Mouse (Mus musculus) cerebellum, adult 9-10 months (tissue): ENCODE measurements at regions not wholly inside any gene's neighbourhood (a gene's known extent, or its start where the extent isn't known, plus 50 kb on each side); places are given as distances from the start of the nearest gene placed in this dataset.

ENCODE experiments used
- DNase-seq: peaks from one replicate; pipeline ENCODE4 v3.0.0; 2022

DNA sequence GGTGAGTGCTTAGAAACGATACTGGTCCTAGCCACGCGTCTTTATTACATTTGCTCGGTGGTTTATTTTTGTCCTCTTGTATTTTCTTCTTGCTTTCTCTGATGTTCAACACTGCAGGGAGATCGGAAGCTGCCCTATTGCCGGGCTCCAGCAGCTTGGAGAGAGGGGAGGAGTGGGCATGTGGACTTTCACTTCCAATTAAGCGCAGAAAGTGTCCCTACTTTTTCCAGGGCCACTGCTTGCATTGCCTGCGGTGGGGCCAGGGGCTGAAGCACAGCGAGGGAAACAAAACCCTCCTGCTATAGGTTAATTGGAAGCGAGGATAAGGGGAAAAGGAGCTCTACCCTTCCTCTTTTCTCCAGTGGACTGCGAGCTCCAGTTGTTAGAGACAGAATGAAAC, 114.4 kb upstream of the Cdh6 start:
- DNase-seq, result no peak

DNA sequence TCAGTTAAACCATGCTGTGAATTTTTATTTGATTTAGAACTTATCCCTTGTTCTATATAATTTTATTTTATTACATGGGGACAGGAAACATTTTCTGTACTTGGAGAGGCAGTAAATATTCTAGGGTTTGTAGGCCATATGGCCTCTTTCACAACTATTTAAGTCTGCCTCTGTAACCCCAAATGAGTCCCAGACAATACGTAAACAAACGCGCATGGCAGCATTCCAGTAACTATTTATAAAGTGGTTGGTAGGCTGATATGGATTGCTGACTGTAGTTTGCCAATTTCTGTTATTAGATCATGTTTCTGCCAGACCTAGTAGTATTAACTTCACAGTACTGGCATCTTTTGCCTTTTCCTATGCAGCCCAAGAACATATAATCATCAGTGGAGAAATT, 111.9 kb upstream of the Cdh6 start:
- no peak for DNase-seq

DNA sequence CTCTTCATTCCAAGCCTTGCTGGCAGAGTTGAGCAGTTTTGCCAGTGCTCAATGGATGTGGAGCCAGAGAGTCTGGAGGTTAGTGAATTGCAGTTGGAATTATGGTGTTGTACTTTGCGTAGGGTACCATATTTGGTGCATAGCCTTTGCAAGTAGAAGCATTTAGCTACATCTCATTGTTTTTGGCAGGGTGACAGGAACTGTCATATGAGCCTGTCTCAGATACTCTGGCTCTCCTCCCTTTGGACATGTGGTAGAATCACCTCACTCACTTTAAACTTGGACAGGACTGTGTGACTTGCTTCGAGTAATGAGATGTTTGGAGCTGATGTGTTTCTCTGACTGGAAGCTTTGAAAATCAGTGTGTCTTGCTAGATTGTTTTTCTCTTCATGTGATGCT, 110.7 kb upstream of the Cdh6 start:
- no peak for DNase-seq

DNA sequence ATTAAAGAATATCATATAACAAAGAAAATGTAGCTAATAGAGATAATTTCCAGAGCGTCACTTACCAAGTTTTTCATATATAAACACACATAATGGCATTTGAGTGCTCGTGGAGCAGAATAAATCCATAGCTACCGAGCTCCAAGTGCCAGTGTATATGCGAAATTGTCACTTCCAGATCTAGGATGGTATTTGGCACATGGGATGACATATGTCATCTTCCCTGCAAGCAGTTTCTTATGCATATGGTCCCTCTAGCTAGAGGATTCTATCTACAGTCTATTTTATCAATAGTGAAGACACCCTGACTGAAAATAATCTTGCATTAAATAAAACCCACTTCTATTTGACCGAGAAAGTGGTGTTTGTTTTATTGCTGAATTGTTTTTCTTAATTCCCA, 109.6 kb upstream of the Cdh6 start:
- no peak for DNase-seq

DNA sequence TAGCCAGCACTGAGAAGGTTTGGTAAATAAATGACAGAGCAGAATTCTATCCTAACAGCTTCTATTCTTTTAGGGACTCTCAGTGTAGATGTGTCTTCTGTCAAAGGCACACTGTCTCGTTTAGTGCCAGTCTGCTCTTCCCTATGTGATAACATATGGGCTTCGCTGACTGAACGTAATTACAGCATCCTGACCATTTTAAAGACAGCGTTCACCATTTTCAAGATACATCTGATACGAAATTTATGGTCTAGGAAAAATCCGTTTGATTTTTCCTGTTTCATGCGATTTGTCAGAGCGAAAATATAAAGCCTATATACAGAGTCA, 103.4 kb upstream of the Cdh6 start:
- no peak for DNase-seq

DNA sequence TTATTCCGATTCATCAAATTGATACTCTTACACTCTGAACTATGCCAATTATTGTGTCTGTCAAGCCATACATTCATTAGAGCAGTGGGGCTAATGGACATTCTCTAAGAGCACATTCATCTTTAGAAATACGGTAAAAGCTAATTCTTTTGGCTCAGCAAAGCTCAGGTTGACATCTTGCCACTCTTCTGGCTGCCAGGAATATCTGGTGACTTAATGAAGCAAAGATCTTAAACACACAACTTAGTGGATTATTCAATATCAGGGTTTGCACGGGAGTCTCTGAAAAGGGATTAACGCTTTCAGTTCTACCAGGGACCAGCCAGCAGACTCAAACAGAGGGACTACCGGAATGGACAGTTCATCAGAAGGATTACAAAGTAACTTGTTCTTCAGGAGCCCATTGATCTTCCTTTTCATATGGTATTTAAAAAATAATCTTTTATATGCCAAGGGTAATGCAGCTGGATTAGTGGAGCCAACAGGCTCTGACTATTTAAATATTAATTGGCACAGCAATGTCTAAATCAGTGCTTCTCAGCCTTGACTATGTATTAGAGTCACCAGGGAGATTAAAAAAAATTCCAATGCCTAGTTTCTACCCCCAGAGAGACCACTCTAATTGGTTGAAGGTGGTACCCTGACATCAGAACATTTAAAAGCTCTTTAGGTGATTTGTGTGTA, 102.9 kb upstream of the Cdh6 start:
- DNase-seq, result no peak

DNA sequence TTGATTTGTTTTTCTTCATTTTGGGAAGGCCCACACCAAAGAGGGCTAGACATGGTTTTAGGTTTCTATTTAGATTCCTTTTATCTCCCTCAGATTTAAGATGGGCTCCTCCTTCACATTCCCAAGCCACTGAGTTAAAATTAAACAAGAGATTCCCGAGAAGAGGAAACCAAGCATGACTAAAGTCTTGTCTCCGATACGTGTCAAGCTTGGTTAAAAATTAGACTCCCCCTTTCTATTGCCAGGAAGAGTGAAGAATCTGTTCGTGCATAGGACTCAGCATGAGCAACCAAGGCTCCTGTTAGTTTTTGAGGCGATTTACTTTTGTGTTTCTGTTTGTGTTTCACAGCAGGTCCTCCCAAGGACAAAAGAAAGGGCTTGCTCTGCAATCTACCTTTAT, 101.9 kb upstream of the Cdh6 start:
- no peak for DNase-seq

DNA sequence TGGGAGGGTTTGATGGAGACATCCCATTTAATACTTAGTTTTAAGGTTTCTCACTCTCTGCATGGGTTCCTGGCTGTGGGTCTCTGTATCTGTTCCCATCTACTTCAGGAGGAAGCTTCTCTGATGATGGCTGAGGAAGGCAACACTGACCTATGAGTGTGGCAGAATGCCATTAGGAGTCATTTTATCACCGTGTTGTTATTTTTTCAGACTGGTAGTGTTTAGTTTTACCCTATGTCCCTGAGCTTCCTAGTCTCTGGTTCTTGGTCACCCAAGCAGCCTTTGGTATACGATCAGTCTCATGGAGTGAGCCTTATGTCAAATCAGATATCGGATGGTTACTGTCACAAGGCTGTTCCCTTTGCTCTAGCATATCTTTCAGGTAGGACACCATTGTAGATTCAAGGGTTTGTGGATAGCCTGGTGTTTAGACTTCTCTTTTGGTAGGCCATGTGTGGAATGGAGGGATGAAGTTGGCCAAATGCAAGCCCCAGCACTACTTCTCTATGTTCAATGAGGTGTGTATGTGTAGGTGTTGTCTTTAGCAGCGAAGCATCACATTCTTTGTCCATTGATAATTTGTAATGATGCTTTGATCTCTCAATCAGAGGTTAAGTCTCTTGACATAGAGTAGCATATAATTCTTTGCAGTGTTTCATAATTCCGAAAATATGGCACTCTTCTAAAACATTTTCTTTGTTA, 101.0 kb upstream of the Cdh6 start:
- no peak for DNase-seq

DNA sequence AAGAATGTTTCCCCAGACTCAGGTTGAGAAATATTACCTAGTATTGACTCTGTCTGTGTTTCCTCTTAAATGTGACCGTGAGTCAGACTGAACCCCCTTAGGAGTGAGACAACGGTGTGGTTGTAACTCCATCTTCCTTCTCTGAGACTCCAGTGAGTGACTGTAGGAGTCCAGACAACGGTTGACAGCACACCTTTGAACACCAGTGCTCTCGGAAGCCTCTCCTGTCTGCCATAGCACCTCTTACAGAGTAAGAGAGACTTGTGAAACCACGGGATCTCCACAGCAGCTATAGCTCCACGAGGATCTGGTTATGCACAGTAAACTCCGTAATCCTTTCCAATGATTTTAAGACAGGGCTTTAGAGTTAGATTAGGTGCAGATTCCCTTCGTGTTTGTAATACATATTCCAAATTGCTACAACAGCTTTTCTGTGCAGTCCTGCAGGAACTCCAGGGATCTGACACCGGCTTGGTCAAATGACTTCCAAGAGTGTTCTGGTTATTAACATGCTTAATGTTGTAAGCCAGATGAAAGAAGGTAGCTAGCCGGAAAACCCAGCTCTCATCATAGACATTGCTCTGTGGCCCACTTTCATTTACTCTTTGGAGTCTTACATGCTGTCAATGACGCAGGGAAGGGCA, 72.7 kb upstream of the Cdh6 start:
- DNase-seq, result no peak

DNA sequence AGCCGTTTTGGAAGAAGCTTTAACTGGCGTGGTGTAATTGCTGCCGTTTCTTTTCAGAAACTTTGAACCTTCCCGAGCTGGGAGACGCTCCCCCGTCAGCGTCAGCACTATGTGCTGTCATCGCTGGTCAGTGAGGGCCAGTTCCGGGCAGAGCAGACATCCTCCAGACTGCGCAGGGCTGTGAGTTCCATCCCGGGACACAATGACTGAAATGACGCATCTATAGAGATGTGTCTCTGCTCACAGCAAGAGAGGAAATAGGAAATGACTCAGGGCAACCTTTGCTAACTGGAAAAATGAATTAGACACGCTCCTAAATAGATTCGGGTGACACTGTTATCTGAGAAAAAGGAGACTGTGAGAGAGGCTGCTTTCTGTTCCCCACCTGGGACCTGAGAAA, 70.8 kb upstream of the Cdh6 start:
- DNase-seq, result no peak

DNA sequence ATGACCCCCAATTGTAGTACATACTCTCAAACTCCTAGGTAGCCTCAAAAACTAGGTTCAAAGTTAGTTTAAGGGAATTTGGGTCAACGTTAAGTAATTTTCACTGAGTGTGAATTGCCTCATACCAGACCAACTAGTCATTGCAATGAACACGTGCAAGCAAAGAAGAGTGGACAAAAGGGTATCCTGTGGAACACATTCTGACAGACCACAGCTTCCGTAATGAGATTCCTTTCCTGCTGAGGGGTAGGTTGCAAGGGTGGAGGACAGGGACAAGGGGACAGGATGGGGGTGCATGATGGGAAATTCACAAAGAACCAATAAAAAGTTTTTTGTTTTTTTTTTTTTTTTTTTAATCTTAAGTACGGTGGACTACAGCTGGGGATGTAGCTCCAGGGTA, 70.1 kb upstream of the Cdh6 start:
- no peak for DNase-seq

DNA sequence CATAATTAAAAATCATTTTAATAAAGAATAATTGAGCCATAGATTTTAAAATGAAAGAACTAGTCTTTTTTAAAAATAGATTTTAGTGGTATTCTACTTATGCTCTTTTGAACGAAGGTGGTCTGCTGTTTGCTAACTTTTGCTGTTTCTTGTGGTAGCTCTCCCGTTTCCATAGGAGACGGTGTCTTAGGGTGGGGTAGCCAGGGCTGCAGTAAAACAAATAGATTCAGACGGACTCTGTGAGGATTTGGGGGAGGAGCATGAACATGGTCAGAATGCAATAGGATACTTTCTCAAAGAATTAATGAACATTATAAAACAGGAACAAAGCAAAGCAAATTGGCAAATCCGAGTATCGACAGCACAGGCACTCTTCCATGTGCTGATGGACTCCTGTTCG, 67.5 kb upstream of the Cdh6 start:
- no peak for DNase-seq

DNA sequence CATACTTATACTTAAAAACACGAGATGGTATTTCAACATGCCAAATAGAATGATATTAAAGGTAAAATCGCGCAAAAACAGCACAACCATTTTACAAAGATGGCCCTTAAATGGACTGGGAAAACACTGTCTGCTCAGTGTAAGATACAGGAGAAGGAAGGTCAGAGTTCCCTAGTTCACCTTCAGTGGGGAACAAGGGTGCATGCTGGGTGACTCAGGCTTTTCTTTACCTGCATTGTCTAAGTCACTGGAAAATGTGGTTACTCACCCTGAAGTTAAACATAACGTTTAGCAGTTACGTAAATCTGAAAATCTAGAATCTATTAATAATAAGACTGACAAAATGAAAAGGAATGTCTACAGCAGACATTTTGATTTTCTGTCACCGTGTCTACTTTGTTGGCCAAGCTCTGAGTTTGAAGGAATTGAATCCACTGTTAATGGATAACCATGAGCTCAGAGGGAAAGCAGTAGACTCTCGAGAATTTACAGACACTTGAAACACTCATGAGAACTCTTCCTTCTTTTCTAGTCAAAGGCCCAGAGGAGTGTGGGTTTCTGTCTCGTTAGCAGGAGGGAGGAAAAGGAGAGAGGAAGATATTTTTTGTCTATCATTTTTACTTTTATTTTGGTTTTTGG, 63.5 kb upstream of the Cdh6 start:
- DNase-seq, result no peak

DNA sequence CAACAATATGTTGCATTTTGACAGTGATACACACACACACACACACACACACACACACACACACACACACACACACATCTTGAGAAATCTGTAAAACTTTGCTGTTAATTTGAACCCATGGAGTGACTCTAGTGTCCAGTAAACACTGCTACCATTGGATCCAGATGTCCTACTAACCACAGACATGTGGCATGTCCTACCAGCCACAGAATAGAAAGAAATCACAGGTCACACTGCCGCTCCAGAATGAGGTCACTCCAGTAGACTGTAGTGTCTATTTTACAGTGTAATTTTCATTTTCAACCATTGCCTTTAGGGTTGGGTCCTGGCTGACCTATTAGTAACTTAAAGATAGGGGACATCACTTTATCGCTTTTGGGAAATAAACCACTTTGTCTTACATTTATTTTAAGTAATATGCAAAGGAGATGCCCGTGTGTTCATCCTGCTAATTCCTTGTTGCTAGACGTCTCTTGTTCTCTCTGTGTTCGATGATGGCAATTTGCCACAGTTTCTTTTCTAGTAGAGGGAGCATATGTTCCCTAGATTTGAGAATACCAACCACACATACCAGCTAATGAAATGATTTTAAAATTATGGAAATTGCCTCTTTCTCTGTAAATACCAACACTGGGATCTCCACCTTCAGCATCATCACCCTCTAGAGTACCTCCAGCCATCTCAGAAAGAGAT, 59.2 kb upstream of the Cdh6 start:
- no peak for DNase-seq

DNA sequence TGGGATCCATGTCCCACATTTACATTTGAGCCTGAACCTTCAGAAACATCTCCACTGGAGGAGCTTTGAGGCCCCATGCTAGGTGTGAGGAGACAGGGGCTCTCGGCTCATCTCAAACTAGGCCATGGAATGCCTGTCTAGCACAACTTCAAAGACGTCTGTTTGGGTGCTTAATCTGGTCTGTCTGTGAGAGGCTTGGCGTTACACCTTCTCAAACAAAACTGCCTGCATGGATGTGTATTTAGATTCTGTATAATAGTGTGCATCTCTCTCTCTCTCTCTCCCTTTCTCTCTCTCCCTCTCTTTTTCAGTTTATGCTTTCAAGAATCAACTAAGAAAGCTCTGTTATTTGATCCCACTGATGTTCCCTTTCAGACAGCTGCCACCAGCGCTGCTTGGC, 58.1 kb upstream of the Cdh6 start:
- no peak for DNase-seq

DNA sequence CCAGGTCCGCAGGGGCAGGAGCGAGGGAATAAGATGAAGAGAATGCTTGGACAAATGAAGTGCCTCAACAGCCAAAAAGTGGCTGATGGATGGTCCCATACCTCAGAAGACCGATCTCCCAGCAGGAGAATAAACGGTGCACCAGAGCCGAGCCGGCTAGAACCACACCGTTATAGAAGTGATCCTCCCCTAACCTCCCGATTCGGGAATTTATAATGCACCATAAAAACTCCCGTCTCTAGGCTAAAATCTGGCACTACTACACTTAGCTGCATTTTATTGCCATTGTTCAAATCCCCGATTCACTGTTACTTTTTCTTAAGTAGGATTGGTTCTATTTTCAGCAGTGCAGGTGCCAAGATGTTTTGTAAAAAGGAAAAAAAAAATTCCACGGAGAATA, 54.6 kb upstream of the Cdh6 start:
- no peak for DNase-seq
